ENCODE assay signal across 9 mouse cellular contexts in genomic region chr5:144548079-144548631, GRCm38 (mm10). TPM values are rescaled to one million over a fixed set of nuclear protein-coding genes. Genes with fewer than 3 reads are reported as not detected.
A peak's percentile ranks its signal among the peaks of the same experiment; 100 is the strongest.
DNase-seq lines count a peak whose midpoint lies in the region; ATAC-seq and TF ChIP-seq lines count a peak whose summit lies in the region.
"Had no signal": no experiment of that assay in that cellular context is flagged by ENCODE, and none has a peak within 500 bp of the region (broad histone marks: within the 10 kb centered on the region; RNA-seq: fewer than 3 reads in every experiment).

No protein-coding gene starts in this region.

- no peak for ATAC-seq in limb, embryonic 14.5 days (ENCODE audit: low FRiP score, low read depth)
- ATAC-seq in stomach, embryonic 14.5 days (ENCODE audit: insufficient number of reproducible peaks, insufficient read depth, low FRiP score, low read depth): no peak
- no peak for ATAC-seq in granulocyte monocyte progenitor cell, adult 5-6 weeks (replicated peaks; ENCODE audit: poor library complexity, severe bottlenecking)

- H3K4me1 ChIP-seq in E14TG2a.4 (replicated peaks; ENCODE audit: low read depth, low read length): peaks cover 64% of the 10 kb centered on the region
- H3K4me1 ChIP-seq in forebrain, embryonic 10.5 days: peaks cover 54% of the 10 kb centered on the region
- no peaks in the 10 kb centered on the region for H3K4me1 ChIP-seq in limb, embryonic 14.5 days (ENCODE audit: control insufficient read depth, insufficient read depth, low read length)
- no peaks in the 10 kb centered on the region for H3K4me1 ChIP-seq in stomach, embryonic 14.5 days (ENCODE audit: control insufficient read depth, insufficient read depth, low read length)

- H3K27me3 ChIP-seq in E14TG2a.4 (ENCODE audit: insufficient read depth, low read length): peaks cover 23% of the 10 kb centered on the region
- H3K27me3 ChIP-seq in forebrain, embryonic 10.5 days (ENCODE audit: poor library complexity, severe bottlenecking): peaks cover 100% of the 10 kb centered on the region
- H3K27me3 ChIP-seq in limb, embryonic 14.5 days (ENCODE audit: control insufficient read depth, insufficient read depth, low read length): peaks cover 53% of the 10 kb centered on the region
- peaks cover 24% of the 10 kb centered on the region for H3K27me3 ChIP-seq in stomach, embryonic 14.5 days (ENCODE audit: control insufficient read depth, insufficient read depth, low read length)

- WGBS in forebrain, embryonic 10.5 days: 3% methylated on average over 21 of the region's 21 CpGs
- WGBS in limb, embryonic 14.5 days: 3% methylated on average over 21 of the region's 21 CpGs
- 8% methylated on average over 21 of the region's 21 CpGs for WGBS in stomach, embryonic 14.5 days

- peaks cover 39% of the 10 kb centered on the region for H3K36me3 ChIP-seq in E14TG2a.4 (ENCODE audit: insufficient read depth, low read length)
- no peaks in the 10 kb centered on the region for H3K36me3 ChIP-seq in forebrain, embryonic 10.5 days (replicated peaks)
- no peaks in the 10 kb centered on the region for H3K36me3 ChIP-seq in limb, embryonic 14.5 days (ENCODE audit: control insufficient read depth, insufficient read depth, low read length)
- no peaks in the 10 kb centered on the region for H3K36me3 ChIP-seq in stomach, embryonic 14.5 days (ENCODE audit: control insufficient read depth, insufficient read depth, low read length)

- H3K4me2 ChIP-seq in limb, embryonic 14.5 days (replicated peaks; ENCODE audit: low read depth, low read length, severe bottlenecking): peak overlapping the region; percentile 45
- H3K4me2 ChIP-seq in stomach, embryonic 14.5 days (replicated peaks; ENCODE audit: low read depth, low read length): peak overlapping the region; percentile 37

- H3K27ac ChIP-seq in forebrain, embryonic 10.5 days: peak overlapping the region; percentile 68
- H3K27ac ChIP-seq in limb, embryonic 14.5 days (replicated peaks; ENCODE audit: low read depth, low read length): no peak overlapping the region
- no peak overlapping the region for H3K27ac ChIP-seq in stomach, embryonic 14.5 days (ENCODE audit: low read length)

- TF ChIP-seq POLR2A in limb, embryonic 14.5 days (IDR thresholded peaks at IDR 0.05; ENCODE audit: borderline replicate concordance, extremely low read depth, insufficient read depth, insufficient read length): no peak

- H3K9ac ChIP-seq in limb, embryonic 14.5 days (ENCODE audit: low read depth, low read length, severe bottlenecking): no peak overlapping the region
- peak overlapping the region; percentile 18; the same call in 1 of the 2 replicates for H3K9ac ChIP-seq in stomach, embryonic 14.5 days (replicated peaks; ENCODE audit: low read depth, low read length)

- H3K4me3 ChIP-seq in E14TG2a.4 (replicated peaks; ENCODE audit: low read length): peak overlapping the region; percentile 67
- H3K4me3 ChIP-seq in forebrain, embryonic 10.5 days: peak overlapping the region; percentile 51
- peak overlapping the region; percentile 26 for H3K4me3 ChIP-seq in limb, embryonic 14.5 days (replicated peaks; ENCODE audit: low read length)
- peak overlapping the region; percentile 31 for H3K4me3 ChIP-seq in stomach, embryonic 14.5 days (ENCODE audit: low read depth, low read length)

- H3K9me3 ChIP-seq in E14TG2a.4 (ENCODE audit: low read length): no peaks in the 10 kb centered on the region
- H3K9me3 ChIP-seq in forebrain, embryonic 10.5 days: no peaks in the 10 kb centered on the region
- H3K9me3 ChIP-seq in limb, embryonic 14.5 days (ENCODE audit: control insufficient read depth, low read length): no peaks in the 10 kb centered on the region
- H3K9me3 ChIP-seq in stomach, embryonic 14.5 days (ENCODE audit: control insufficient read depth, low read depth, low read length): no peaks in the 10 kb centered on the region

- TF ChIP-seq CTCF in E14TG2a.4 (conservative IDR thresholded peaks at IDR 0.05; ENCODE audit: low read length): no peak

- peak; percentile 15 to 22 for DNase-seq in frontal cortex, postnatal 25 days (ENCODE audit: low spot score in 2 of 2)
- DNase-seq in frontal cortex, postnatal 14 days (ENCODE audit: low spot score in 2 of 2): no peak
- DNase-seq in forebrain, embryonic 10.5 days (ENCODE audit: extremely low spot score, low spot score): peak; percentile 55
- DNase-seq in limb, embryonic 14.5 days (ENCODE audit: low spot score): no peak
- no peak for DNase-seq in kidney, postnatal 36 days

RNA-seq across cellular contexts. Expression of gene Nptx2, which starts 2.5 kb away (rescaled TPM):
- polyA plus RNA-seq in forebrain, embryonic 10.5 days (2016; fragmentation: Nextera tagmentation; extraction: Ambion mirVana): 0.97 and 1.00 TPM in 2 replicates
- polyA plus RNA-seq in limb, embryonic 14.5 days (2012; rRNA removed): 3.8 and 4.1 TPM in 2 replicates
- polyA plus RNA-seq in limb, embryonic 14.5 days (2014; fragmentation: Nextera tagmentation; extraction: Ambion mirVana): 1.2 and 1.6 TPM in 2 replicates
- polyA plus RNA-seq in stomach, embryonic 14.5 days (2014; fragmentation: Nextera tagmentation; extraction: Ambion mirVana): 3.8 and 4.2 TPM in 2 replicates
- total RNA-seq in granulocyte monocyte progenitor cell, adult 5-6 weeks (2014; fragmentation: Nextera tagmentation): not detected in 2 replicates
- not detected in 2 replicates for total RNA-seq in granulocyte monocyte progenitor cell, adult 5-6 weeks (2017)
- total RNA-seq: neutrophil, adult 5-6 weeks had no signal

Comparison
In these comparisons a context has a peak if more than half of its experiments do, and no peak if none do; other contexts are left out.
1. DNase-seq: peak in frontal cortex, postnatal 25 days (2 of 2) and forebrain, embryonic 10.5 days (single experiment); none in frontal cortex, postnatal 14 days (0 of 2), limb, embryonic 14.5 days (single experiment) and kidney, postnatal 36 days (0 of 2).
2. Peak in every context shown above with its lines, with median percentiles within 50 percentile points of each other: H3K4me3 ChIP-seq.